Mouse (Mus musculus) WW6 (cell line): Measurements from ENCODE around the gene Gm10718.
"Not testable (repeated sequence)": the region's sequence is repeated elsewhere in the genome, so short reads cannot be mapped to it uniquely, and the experiment has no call there.

ENCODE experiments used
- DNase-seq: peaks from one replicate; pipeline ENCODE4 v3.0.0-alpha.2; 2013; ENCODE audit warnings: low read depth, low spot score

Gene Gm10718

DNA sequence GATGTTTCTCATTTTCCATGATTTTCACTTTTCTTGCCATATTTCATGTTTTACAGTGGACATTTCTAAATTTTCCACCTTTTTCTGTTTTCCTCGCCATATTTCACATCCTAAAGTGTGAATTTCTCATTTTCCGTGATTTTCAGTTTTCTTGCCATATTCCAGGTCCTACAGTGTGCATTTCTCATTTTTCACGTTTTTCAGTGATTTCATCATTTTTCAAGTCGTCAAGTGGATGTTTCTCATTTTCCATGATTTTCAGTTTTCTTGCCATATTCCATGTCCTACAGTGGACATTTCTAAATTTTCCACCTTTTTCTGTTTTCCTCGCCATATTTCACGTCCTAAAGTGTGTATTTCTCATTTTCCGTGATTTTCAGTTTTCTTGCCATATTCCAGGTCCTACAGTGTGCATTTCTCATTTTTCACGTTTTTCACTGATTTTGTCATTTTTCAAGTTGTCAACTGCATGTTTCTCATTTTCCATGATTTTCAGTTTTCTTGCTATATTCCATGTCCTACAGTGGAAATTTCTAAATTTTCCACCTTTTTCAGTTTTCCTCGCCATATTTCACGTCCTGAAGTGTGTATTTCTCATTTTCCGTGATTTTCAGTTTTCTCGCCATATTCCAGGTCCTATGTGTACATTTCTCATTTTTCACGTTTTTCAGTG, at the start of gene Gm10718:
Gm10718 (plus strand) TSS at position 236 of the 673 bp plus-strand sequence.
- DNase-seq = not testable (repeated sequence)

DNA sequence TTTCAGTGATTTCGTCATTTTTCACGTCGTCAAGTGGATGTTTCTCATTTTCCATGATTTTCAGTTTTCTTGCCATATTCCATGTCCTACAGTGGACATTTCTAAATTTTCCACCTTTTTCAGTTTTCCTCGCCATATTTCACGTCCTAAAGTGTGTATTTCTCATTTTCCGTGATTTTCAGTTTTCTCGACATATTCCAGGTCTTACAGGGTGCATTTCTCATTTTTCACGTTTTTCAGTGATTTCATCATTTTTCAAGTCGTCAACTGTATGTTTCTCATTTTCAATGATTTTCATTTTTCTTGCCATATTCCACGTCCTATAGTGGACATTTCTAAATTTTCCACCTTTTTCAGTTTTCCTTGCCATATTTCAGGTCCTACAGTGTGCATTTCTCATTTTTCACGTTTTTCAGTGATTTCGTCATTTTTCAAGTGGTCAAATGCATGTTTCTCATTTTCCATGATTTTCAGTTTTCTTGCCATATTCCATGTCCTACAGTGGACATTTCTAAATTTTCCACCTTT, 22.8 kb upstream of the Gm10718 start, which contains the start of gene Gm10722:
Gm10722 (plus strand) TSS at position 478 of the 528 bp plus-strand sequence.
- peak; percentile 42 for DNase-seq

DNA sequence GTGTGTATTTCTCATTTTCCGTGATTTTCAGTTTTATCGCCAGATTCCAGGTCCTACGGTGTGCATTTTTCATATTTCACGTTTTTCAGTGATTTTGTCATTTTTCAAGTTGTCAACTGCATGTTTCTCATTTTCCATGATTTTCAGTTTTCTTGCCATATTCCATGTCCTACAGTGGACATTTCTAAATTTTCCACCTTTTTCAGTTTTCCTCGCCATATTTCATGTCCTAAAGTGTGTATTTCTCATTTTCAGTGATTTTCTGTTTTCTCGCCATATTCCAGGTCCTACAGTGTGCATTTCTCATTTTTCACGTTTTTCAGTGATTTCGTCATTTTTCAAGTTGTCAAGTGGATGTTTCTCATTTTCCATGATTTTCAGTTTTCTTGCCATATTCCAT, 22.3 kb upstream of the Gm10718 start:
- not testable (repeated sequence) for DNase-seq

DNA sequence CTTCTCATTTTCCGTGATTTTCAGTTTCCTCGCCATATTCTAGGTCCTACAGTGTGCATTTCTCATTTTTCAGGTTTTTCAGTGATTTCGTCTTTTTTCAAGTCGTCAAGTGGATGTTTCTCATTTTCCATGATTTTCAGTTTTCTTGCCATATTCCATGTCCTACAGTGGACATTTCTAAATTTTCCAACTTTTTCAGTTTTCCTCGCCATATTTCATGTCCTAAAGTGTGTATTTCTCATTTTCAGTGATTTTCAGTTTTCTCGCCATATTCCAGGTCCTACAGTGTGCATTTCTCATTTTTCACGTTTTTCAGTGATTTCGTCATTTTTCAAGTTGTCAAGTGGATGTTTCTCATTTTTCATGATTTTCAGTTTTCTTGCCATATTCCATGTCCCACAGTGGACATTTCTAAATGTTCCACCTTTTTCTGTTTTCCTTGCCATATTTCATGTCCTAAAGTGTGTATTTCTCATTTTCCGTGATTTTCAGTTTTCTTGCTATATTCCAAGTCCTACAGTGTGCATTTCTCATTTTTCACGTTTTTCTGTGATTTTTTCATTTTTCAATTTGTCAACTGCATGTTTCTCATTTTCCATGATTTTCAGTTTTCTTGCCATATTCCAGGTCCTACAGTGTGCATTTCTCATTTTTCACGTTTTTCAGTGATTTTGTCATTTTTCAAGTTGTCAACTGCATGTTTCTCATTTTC, 21.2 kb upstream of the Gm10718 start:
- peak; percentile 31 for DNase-seq

DNA sequence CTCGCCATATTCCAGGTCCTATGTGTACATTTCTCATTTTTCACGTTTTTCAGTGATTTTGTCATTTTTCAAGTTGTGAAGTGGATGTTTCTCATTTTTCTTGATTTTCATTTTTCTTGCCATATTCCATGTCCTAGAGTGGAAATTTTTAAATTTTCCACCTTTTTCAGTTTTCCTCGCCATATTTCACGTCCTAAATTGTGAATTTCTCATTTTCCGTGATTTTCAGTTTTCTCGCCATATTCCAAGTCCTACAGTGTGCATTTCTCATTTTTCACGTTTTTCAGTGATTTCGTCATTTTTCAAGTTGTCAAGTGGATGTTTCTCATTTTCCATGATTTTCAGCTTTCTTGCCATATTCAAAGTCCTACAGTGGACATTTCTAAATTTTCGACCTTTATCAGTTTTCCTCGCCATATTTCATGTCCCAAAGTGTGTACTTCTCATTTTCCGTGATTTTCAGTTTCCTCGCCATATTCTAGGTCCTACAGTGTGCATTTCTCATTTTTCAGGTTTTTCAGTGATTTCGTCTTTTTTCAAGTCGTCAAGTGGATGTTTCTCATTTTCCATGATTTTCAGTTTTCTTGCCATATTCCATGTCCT, 20.5 kb upstream of the Gm10718 start, which contains the start of gene Gm11168:
Gm11168 (plus strand) TSS at position 553 of the 603 bp plus-strand sequence.
- not testable (repeated sequence) for DNase-seq

DNA sequence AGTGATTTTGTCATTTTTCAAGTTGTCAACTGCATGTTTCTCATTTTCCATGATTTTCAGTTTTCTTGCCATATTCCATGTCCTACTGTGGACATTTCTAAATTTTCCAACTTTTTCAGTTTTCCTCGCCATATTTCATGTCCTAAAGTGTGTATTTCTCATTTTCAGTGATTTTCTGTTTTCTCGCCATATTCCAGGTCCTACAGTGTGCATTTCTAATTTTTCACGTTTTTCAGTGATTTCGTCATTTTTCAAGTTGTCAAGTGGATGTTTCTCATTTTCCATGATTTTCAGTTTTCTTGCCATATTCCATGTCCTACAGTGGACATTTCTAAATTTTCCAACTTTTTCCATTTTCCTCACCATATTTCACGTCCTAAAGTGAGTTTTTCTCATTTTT, 17.2 kb upstream of the Gm10718 start:
- DNase-seq = not testable (repeated sequence)

DNA sequence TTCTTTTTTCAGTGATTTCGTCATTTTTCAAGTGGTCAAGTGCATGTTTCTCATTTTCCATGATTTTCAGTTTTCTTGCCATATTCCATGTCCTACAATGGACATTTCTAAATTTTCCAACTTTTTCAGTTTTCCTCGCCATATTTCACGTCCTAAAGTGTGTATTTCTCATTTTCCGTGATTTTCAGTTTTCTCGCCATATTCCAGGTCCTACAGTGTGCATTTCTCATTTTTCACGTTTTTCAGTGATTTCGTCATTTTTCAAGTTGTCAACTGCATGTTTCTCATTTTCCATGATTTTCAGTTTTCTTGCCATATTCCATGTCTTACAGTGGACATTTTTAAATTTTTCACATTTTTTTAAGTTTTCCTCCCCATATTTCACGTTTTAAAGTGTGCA, 16.7 kb upstream of the Gm10718 start:
- DNase-seq = not testable (repeated sequence)

DNA sequence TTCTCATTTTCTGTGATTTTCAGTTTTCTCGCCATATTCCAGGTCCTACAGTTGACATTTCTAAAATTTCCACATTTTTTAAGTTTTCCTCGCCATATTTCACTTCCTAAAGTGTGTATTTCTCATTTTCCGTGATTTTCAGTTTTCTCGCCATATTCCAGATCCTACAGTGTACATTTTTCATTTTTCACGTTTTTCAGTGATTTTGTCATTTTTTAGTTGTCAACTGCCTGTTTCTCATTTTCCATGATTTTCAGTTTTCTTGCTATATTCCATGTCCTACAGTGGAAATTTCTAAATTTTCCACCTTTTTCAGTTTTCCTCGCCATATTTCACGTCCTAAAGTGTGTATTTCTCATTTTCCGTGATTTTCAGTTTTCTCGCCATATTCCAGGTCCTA, 16.1 kb upstream of the Gm10718 start:
- DNase-seq = peak; percentile 38

DNA sequence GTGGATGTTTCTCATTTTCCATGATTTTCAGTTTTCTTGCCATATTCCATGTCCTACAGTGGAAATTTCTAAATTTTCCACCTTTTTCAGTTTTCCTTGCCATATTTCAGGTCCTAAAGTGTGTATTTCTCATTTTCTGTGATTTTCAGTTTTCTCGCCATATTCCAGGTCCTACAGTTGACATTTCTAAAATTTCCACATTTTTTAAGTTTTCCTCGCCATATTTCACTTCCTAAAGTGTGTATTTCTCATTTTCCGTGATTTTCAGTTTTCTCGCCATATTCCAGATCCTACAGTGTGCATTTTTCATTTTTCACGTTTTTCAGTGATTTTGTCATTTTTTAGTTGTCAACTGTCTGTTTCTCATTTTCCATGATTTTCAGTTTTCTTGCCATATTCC, 14.0 kb upstream of the Gm10718 start:
- not testable (repeated sequence) for DNase-seq

DNA sequence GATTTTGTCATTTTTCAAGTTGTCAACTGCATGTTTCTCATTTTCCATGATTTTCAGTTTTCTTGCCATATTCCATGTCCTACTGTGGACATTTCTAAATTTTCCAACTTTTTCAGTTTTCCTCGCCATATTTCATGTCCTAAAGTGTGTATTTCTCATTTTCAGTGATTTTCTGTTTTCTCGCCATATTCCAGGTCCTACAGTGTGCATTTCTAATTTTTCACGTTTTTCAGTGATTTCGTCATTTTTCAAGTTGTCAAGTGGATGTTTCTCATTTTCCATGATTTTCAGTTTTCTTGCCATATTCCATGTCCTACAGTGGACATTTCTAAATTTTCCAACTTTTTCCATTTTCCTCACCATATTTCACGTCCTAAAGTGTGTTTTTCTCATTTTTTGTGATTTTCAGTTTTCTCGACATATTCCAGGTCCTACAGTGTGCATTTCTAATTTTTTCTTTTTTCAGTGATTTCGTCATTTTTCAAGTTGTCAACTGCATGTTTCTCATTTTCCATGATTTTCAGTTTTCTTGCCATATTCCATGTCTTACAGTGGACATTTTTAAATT, 11.2 kb upstream of the Gm10718 start:
- DNase-seq = not testable (repeated sequence)

DNA sequence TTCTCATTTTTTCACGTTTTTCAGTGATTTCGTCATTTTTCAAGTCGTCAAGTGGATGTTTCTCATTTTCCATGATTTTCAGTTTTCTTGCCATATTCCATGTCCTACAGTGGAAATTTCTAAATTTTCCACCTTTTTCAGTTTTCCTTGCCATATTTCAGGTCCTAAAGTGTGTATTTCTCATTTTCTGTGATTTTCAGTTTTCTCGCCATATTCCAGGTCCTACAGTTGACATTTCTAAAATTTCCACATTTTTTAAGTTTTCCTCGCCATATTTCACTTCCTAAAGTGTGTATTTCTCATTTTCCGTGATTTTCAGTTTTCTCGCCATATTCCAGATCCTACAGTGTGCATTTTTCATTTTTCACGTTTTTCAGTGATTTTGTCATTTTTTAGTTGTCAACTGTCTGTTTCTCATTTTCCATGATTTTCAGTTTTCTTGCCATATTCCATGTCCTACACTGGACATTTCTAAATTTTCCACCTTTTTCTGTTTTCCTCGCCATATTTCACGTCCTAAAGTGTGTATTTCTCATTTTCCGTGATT, 10.5 kb upstream of the Gm10718 start, which contains the start of gene Gm10721:
Gm10721 (plus strand) TSS at position 408 of the 547 bp plus-strand sequence.
- not testable (repeated sequence) for DNase-seq

DNA sequence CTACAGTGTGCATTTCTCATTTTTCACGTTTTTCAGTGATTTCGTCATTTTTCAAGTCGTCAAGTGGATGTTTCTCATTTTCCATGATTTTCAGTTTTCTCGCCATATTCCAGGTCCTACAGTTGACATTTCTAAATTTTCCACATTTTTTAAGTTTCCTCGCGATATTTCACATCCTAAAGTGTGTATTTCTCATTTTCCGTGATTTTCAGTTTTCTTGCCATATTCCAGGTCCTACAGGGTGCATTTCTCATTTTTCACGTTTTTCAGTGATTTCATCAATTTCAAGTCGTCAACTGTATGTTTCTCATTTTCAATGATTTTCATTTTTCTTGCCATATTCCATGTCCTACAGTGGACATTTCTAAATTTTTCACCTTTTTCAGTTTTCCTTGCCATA, 8.0 kb upstream of the Gm10718 start, which contains the start of gene Gm10720:
Gm10720 (plus strand) TSS at position 301 of the 400 bp plus-strand sequence.
- not testable (repeated sequence) for DNase-seq

DNA sequence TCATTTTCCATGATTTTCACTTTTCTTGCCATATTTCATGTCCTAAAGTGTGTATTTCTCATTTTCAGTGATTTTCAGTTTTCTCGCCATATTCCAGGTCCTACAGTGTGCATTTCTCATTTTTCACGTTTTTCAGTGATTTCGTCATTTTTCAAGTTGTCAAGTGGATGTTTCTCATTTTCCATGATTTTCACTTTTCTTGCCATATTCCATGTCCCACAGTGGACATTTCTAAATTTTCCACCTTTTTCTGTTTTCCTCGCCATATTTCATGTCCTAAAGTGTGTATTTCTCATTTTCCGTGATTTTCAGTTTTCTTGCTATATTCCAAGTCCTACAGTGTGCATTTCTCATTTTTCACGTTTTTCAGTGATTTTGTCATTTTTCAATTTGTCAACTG, 7.5 kb upstream of the Gm10718 start:
- DNase-seq = not testable (repeated sequence)

DNA sequence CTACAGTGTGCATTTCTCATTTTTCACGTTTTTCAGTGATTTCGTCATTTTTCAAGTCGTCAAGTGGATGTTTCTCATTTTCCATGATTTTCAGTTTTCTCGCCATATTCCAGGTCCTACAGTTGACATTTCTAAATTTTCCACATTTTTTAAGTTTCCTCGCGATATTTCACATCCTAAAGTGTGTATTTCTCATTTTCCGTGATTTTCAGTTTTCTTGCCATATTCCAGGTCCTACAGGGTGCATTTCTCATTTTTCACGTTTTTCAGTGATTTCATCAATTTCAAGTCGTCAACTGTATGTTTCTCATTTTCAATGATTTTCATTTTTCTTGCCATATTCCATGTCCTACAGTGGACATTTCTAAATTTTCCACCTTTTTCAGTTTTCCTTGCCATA, 6.2 kb upstream of the Gm10718 start, which contains the start of gene Gm10719:
Gm10719 (plus strand) TSS at position 301 of the 400 bp plus-strand sequence.
- not testable (repeated sequence) for DNase-seq

DNA sequence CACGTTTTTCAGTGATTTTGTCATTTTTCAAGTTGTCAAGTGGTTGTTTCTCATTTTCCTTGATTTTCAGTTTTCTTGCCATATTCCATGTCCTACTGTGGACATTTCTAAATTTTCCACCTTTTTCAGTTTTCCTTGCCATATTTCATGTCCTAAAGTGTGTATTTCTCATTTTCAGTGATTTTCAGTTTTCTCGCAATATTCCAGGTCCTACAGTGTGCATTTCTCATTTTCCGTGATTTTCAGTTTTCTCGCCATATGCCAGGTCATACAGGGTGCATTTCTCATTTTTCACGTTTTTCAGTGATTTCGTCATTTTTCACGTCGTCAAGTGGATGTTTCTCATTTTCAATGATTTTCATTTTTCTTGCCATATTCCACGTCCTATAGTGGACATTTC, 4.4 kb upstream of the Gm10718 start:
- not testable (repeated sequence) for DNase-seq

DNA sequence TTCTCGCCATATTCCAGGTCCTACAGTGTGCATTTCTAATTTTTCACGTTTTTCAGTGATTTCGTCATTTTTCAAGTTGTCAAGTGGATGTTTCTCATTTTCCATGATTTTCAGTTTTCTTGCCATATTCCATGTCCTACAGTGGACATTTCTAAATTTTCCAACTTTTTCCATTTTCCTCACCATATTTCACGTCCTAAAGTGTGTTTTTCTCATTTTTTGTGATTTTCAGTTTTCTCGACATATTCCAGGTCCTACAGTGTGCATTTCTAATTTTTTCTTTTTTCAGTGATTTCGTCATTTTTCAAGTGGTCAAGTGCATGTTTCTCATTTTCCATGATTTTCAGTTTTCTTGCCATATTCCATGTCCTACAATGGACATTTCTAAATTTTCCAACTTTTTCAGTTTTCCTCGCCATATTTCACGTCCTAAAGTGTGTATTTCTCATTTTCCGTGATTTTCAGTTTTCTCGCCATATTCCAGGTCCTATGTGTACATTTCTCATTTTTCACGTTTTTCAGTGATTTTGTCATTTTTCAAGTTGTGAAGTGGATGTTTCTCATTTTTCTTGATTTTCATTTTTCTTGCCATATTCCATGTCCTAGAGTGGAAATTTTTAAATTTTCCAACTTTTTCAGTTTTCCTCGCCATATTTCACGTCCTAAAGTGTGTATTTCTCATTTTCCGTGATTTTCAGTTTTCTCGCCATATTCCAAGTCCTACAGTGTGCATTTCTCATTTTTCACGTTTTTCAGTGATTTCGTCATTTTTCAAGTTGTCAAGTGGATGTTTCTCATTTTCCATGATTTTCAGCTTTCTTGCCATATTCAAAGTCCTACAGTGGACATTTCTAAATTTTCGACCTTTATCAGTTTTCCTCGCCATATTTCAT, 3.3 kb upstream of the Gm10718 start:
- not testable (repeated sequence) for DNase-seq

DNA sequence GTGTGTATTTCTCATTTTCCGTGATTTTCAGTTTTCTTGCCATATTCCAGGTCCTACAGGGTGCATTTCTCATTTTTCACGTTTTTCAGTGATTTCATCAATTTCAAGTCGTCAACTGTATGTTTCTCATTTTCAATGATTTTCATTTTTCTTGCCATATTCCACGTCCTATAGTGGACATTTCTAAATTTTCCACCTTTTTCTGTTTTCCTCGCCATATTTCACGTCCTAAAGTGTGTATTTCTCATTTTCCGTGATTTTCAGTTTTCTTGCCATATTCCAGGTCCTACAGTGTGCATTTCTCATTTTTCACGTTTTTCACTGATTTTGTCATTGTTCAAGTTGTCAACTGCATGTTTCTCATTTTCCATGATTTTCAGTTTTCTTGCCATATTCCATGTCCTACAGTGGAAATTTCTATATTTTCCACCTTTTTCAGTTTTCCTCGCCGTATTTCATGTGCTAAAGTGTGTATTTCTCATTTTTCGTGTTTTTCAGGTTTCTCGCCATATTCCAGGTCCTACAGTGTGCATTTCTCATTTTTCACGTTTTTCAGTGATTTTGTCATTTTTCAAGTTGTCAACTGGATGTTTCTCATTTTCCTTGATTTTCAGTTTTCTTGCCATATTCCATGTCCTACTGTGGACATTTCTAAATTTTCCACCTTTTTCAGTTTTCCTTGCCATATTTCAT, 885 bp upstream of the Gm10718 start:
- DNase-seq = peak; percentile 34

DNA sequence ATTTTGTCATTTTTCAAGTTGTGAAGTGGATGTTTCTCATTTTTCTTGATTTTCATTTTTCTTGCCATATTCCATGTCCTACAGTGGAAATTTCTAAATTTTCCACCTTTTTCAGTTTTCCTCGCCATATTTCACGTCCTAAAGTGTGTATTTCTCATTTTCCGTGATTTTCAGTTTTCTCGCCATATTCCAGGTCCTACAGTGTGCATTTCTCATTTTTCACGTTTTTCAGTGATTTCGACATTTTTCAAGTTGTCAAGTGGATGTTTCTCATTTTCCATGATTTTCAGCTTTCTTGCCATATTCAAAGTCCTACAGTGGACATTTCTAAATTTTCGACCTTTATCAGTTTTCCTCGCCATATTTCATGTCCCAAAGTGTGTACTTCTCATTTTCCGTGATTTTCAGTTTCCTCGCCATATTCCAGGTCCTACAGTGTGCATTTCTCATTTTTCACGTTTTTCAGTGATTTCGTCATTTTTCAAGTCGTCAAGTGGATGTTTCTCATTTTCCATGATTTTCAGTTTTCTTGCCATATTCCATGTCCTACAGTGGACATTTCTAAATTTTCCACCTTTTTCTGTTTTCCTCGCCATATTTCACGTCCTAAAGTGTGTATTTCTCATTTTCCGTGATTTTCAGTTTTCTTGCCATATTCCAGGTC, 770 bp downstream of the Gm10718 start:
- DNase-seq = not testable (repeated sequence)

DNA sequence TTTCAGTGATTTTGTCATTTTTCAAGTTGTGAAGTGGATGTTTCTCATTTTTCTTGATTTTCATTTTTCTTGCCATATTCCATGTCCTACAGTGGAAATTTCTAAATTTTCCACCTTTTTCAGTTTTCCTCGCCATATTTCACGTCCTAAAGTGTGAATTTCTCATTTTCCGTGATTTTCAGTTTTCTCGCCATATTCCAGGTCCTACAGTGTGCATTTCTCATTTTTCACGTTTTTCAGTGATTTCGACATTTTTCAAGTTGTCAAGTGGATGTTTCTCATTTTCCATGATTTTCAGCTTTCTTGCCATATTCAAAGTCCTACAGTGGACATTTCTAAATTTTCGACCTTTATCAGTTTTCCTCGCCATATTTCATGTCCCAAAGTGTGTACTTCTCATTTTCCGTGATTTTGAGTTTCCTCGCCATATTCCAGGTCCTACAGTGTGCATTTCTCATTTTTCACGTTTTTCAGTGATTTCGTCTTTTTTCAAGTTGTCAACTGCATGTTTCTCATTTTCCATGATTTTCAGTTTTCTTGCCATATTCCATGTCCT, 1.6 kb downstream of the Gm10718 start, which contains the start of gene Gm10717:
Gm10717 (plus strand) TSS at position 506 of the 556 bp plus-strand sequence.
- not testable (repeated sequence) for DNase-seq
